Mouse (Mus musculus) kidney, embryonic 15.5 days (tissue): ENCODE measurements around the gene Rhoj. TPM values are rescaled to one million over a fixed set of nuclear protein-coding genes. Genes with fewer than 3 reads are reported as not detected.
A peak's percentile ranks its signal among the peaks of the same experiment; 100 is the strongest.

Source experiments
- ATAC-seq: fragments of 200-750 bp; cut with Nextera tagmentation; replicated peaks from 2 replicates; pipeline ENCODE4 v1.8.0; 2017; ENCODE audit warnings: moderate TSS enrichment; ENCODE audit not compliant: low FRiP score
- H3K27ac ChIP-seq: fragments of 300-500 bp; sonication (generic); 2 replicates; pipeline ENCODE4 v1.5.1; 2015; ENCODE audit warnings: mild to moderate bottlenecking, inconsistent platforms
- H3K27me3 ChIP-seq: fragments of 300-500 bp; sonication (generic); 2 replicates; pipeline ENCODE4 v1.6.1; 2015; ENCODE audit warnings: inconsistent platforms
- H3K36me3 ChIP-seq: fragments of 300-500 bp; sonication (generic); 2 replicates; pipeline ENCODE4 v1.6.1; 2015; ENCODE audit warnings: inconsistent platforms
- H3K4me1 ChIP-seq: fragments of 300-500 bp; sonication (generic); 2 replicates; pipeline ENCODE4 v1.6.1; 2015; ENCODE audit warnings: inconsistent platforms
- H3K4me2 ChIP-seq: fragments of 300-500 bp; sonication (generic); 2 replicates; pipeline ENCODE4 v1.6.1; 2015; ENCODE audit warnings: moderate library complexity, mild to moderate bottlenecking, inconsistent platforms
- H3K4me3 ChIP-seq: fragments of 300-500 bp; sonication (generic); replicated peaks from 2 replicates; pipeline ENCODE4 v1.5.1; 2015; ENCODE audit warnings: mild to moderate bottlenecking, inconsistent platforms
- H3K9ac ChIP-seq: fragments of 300-500 bp; sonication (generic); 2 replicates; pipeline ENCODE4 v1.6.1; 2015; ENCODE audit warnings: mild to moderate bottlenecking, inconsistent platforms
- H3K9me3 ChIP-seq: fragments of 300-500 bp; sonication (generic); replicated peaks from 2 replicates; pipeline ENCODE4 v1.6.1; 2016; ENCODE audit warnings: inconsistent platforms
- WGBS: fragments of 180-500 bp; shearing (Covaris S2); methylation state at CpG from one replicate; pipeline ENCODE4 v1.1.7; 2015; ENCODE audit warnings: mixed read lengths; 5-methylcytosine and 5-hydroxymethylcytosine counted together
- polyA plus RNA-seq: library from polyadenylated mRNA; unstranded; fragments of >200 nt; fragmentation: Nextera tagmentation; extraction: Ambion mirVana; gene quantifications from 2 replicates; pipeline ENCODE4 v1.2.1, GENCODE M21; 2015

Gene Rhoj
- polyA plus RNA-seq, 1 experiment from 2014 or later: 59.7 TPM

DNA sequence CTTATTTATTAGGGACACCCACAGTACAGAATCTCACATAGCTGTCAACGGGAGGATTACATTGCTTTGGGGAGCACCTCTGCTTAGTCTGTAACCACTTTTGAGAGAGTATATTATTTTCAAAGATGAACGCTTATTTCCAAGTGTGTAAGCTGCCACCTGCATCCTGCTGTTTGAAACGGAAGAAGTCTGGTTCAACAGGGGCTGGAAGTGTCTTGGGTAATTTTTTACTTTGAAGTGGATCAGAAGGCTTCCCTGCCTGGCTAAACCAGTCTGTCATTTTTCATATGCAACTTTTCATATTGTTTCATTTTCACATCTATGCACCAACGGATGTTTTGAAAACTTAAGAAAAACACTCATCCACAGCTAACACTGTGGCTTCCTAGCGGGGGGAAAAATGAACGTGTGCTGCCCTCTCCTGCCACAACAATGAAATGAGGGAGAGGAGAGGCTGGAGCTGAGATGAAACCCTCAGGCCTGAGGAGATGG is 141.4 kb downstream of the Rhoj start:
- H3K36me3 ChIP-seq: peaks cover 38% of the 10 kb centered on the region
- 0 out of 2 replicates have a peak, but pooled peaks cover 12% of the 10 kb centered on the region for H3K4me1 ChIP-seq
- H3K9me3 ChIP-seq: no peaks in the 10 kb centered on the region
- no peak for ATAC-seq
- WGBS: 63% methylated on average over 6 of the region's 6 CpGs
- no peak overlapping the region for H3K27ac ChIP-seq
- H3K4me3 ChIP-seq: no peak overlapping the region
- H3K4me2 ChIP-seq: no peak overlapping the region
- no peak overlapping the region for H3K9ac ChIP-seq
- H3K27me3 ChIP-seq: no peaks in the 10 kb centered on the region

DNA sequence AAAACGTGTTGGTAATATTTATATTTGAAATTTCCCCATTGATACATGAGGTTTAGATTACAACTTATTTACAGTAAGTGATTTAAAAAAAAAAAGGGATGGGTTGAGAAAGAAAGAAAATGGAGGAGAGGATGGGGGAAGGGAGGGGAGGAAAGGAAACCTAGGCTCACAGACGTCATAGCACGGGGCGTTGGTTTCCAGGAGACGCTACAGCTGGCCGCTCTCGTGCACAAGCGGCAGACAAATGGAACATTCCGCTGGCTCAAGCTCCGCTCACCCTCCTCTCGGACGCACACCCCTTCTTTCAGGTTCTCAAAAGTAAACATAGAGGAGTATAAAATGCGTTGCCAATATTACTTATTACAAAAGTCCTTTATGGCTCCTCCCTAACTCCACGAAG is 141.9 kb downstream of the Rhoj start:
- no peak overlapping the region for H3K4me2 ChIP-seq
- H3K4me3 ChIP-seq: no peak overlapping the region
- no peaks in the 10 kb centered on the region for H3K9me3 ChIP-seq
- 50% methylated on average over 14 of the region's 14 CpGs for WGBS
- no peak overlapping the region for H3K27ac ChIP-seq
- no peaks in the 10 kb centered on the region for H3K27me3 ChIP-seq
- 0 out of 2 replicates have a peak, but pooled peaks have one; percentile 74 for ATAC-seq
- 0 out of 2 replicates have a peak, but pooled peaks cover 12% of the 10 kb centered on the region for H3K4me1 ChIP-seq
- H3K36me3 ChIP-seq: peaks cover 42% of the 10 kb centered on the region
- no peak overlapping the region for H3K9ac ChIP-seq

- Histone ChIP-seq H3K27ac (no peak overlapping the region), H3K4me2 (no peak overlapping the region), H3K9me3 (no peaks in the 10 kb centered on the region), H3K9ac (no peak overlapping the region), H3K27me3 (no peaks in the 10 kb centered on the region), H3K4me1 (0 out of 2 replicates have a peak, but pooled peaks cover 12% of the 10 kb centered on the region), H3K4me3 (no peak overlapping the region), H3K36me3 (peaks cover 42% of the 10 kb centered on the region)
- ATAC-seq: peak; percentile 59; the same call in 1 of the 2 replicates
- 86% methylated on average over 8 of the region's 8 CpGs for WGBS
Measured at GRCm38 (mm10) chr12:75450592-75450991, 142.5 kb downstream of the Rhoj start.

Other genes with a start within 250 kb of the Rhoj start
- gene Kcnh5, start 131.0 kb upstream of the Rhoj start, polyA plus RNA-seq: 0.42 and 0.62 TPM in 2 replicates
- not detected in 2 replicates for gene Gphb5, start 108.5 kb downstream of the Rhoj start, polyA plus RNA-seq